Mouse (Mus musculus): ENCODE results near the gene Themis2.
"Not testable (repeated sequence)": the region's sequence is repeated elsewhere in the genome, so short reads cannot be mapped to it uniquely, and the experiment has no call there.

- TF ChIP-seq EP300 (optimal IDR thresholded peaks at IDR 0.05); CTCF (IDR thresholded peaks at IDR 0.05; ENCODE audit: low read depth): not testable (repeated sequence)
These were observed 2.7 kb downstream of the Themis2 start for GRCm38 (mm10) chr4:132793322-132794004.
